Mouse (Mus musculus) thymus, adult 2 months (tissue): ENCODE results near the gene Olfr373.
"Not testable (repeated sequence)": the region's sequence is repeated elsewhere in the genome, so short reads cannot be mapped to it uniquely, and the experiment has no call there.

Experiments used
- CTCF ChIP-seq: fragments of 200-500 bp; IDR thresholded peaks from 2 replicates; pipeline ENCODE4 v1.5.1; 2012; ENCODE audit warnings: mild to moderate bottlenecking, control low read depth, low read length, moderate library complexity, borderline replicate concordance; ENCODE audit not compliant: control insufficient read depth, poor library complexity, insufficient read depth; ENCODE audit errors: extremely low read depth
- POLR2A ChIP-seq: fragments of 200-500 bp; IDR thresholded peaks from 2 replicates; pipeline ENCODE4 v1.6.1; 2012; ENCODE audit warnings: mild to moderate bottlenecking, low read length, control low read depth, moderate library complexity; ENCODE audit not compliant: control insufficient read depth, poor library complexity, insufficient read depth; ENCODE audit errors: extremely low read depth

- not testable (repeated sequence) for TF ChIP-seq CTCF, POLR2A
Measured at GRCm38 (mm10) chr8:72099377-72100103, 16.6 kb downstream of the Olfr373 start.
